Mouse (Mus musculus) bone marrow macrophage, adult 2 months (primary cell): ENCODE measurements at regions not wholly inside any gene's neighbourhood (a gene's known extent, or its start where the extent isn't known, plus 50 kb on each side); places are given as distances from the start of the nearest gene placed in this dataset.

ENCODE experiments used
- CTCF ChIP-seq: IDR thresholded peaks from 2 replicates; pipeline ENCODE4 v1.5.1; 2012; ENCODE audit warnings: low read depth, mild to moderate bottlenecking, low read length, moderate library complexity
- POLR2A ChIP-seq: IDR thresholded peaks from 2 replicates; pipeline ENCODE4 v1.6.1; 2012; ENCODE audit warnings: mild to moderate bottlenecking, low read depth, low read length, borderline replicate concordance

DNA sequence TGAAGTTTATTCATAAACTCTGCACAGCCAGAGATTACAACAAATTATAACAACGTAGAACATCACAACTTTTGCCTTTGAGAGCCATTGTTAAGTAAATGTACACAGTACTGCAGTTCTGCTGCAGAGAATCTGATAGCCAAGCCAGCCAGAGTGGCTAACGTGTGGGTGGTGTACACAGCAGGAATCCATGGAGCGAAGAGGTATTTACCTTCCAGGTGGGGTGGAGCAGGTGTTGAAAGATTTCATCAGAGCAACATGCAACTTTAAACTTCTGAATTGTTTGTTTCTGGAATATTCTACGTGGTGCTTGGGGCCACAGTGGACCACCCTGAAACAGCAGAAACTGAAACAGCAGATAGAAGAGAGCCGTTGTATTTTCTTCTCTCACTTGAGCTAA, 88.4 kb upstream of the Mgme1 start:
- TF ChIP-seq POLR2A, result no peak
- no peak for TF ChIP-seq CTCF
